Mouse (Mus musculus): ENCODE results near the gene Ung. TPM values are rescaled to one million over a fixed set of nuclear protein-coding genes. Genes with fewer than 3 reads are reported as not detected.
A peak's percentile ranks its signal among the peaks of the same experiment; 100 is the strongest.

Ung gene
- total and polyA plus RNA-seq, 2 experiments: 2.4 to 5.0 TPM

DNA sequence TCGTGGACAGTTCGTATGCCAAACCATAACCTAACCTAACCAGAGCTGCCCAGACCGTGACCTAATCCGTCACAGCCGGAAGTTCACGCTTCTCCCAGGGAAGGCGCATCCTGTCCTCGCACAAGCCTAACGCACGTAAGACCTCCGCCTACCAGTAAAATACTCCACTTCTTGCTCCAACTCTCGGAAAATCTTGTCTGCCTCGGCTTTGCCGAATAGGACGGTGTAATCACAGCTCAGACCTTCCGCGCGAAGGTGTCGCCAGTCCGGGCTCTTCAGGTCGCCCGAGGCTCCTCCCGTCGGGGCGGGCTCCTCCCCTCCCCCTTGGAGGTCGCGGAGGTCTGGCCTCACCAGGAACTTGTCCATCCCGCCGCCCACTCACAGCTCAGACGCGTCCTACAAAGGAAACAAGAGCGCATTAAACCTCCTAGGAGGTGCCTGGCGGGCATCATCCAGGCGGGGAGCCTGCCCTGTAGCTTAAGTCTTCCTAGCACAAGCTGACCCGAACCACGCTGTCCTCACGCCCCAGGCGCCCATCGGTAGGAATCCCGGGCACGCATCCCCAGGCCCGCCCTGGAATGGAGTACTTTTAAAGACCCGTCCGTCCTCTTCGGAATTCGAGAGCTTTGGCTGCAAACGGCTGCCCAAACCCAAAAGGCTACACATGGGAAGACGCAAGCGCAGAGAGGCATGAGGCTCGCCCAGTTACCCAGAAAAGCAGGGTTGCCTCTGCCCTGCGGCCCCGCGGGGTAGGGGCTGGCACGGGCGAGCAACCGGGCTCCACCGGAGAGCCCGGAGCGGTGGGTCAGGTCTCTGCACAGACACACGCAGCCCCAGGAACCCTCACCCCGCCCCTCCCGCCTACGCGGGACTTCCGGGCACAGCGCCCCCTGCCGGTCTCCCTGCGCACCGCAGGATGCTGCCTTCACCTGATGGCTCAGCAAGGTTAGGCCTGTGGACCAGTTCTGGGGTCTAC lies 2.5 kb upstream of the Ung start, which contains the start of gene Alkbh2:
TSS of gene Alkbh2 (minus strand) at position 845 of the 976 bp plus-strand sequence.
- WGBS: 2% methylated on average over 69 of the region's 69 CpGs
- peak; percentile 75 for DNase-seq (ENCODE audit: extremely low read depth, low read depth, low spot score)
- Histone ChIP-seq H3K4me3 (ENCODE audit: insufficient read depth, low read depth, low read length) (peak within 1 kb of the TSS; percentile 68), H3K36me3 (ENCODE audit: control insufficient read depth, insufficient read depth, low read length) (peaks cover 2% of the 10 kb centered on the region; the same call in 1 of the 2 replicates), H3K79me2 (ENCODE audit: control insufficient read depth, insufficient read depth, low read length) (no peaks in the 10 kb centered on the region), H3K4me1 (ENCODE audit: control insufficient read depth, insufficient read depth, low read length) (peaks cover 5% of the 10 kb centered on the region), H3K27ac (replicated peaks; ENCODE audit: insufficient read depth, low read depth, low read length) (peak within 1 kb of the TSS; percentile 72), H3K9ac (ENCODE audit: low read depth, low read length) (peak within 1 kb of the TSS; percentile 71), H3K27me3 (ENCODE audit: control insufficient read depth, insufficient read depth, low read length) (no peaks in the 10 kb centered on the region)
- TF ChIP-seq POLR2A (IDR thresholded peaks at IDR 0.05; ENCODE audit: extremely low read depth, insufficient read depth, low read length) (0 out of 2 replicates have a peak, but pooled peaks have one; percentile 30), CTCF (IDR thresholded peaks at IDR 0.05; ENCODE audit: low read depth, low read length) (peak; percentile 92)

GRCm38 (mm10) chr5:114129550-114130210 lies 506 bp upstream of the Ung start:
- Histone ChIP-seq H3K79me2 (ENCODE audit: control insufficient read depth, insufficient read depth, low read length) (no peaks in the 10 kb centered on the region), H3K27ac (replicated peaks; ENCODE audit: insufficient read depth, low read depth, low read length) (no peak overlapping the region), H3K27me3 (ENCODE audit: control insufficient read depth, insufficient read depth, low read length) (no peaks in the 10 kb centered on the region), H3K36me3 (ENCODE audit: control insufficient read depth, insufficient read depth, low read length) (no peaks in the 10 kb centered on the region), H3K4me1 (ENCODE audit: control insufficient read depth, insufficient read depth, low read length) (peaks cover 15% of the 10 kb centered on the region), H3K4me3 (ENCODE audit: insufficient read depth, low read depth, low read length) (no peak overlapping the region), H3K9ac (ENCODE audit: low read depth, low read length) (no peak overlapping the region)
- WGBS: 81% methylated on average over 15 of the region's 15 CpGs
- DNase-seq (ENCODE audit: extremely low read depth, low read depth, low spot score): no peak
- no peak for TF ChIP-seq CTCF (IDR thresholded peaks at IDR 0.05; ENCODE audit: low read depth, low read length)
- TF ChIP-seq POLR2A (IDR thresholded peaks at IDR 0.05; ENCODE audit: extremely low read depth, insufficient read depth, low read length): no peak

GRCm38 (mm10) chr5:114130698-114131520 lies 723 bp downstream of the Ung start:
- TF ChIP-seq CTCF (IDR thresholded peaks at IDR 0.05; ENCODE audit: low read depth, low read length) (no peak), POLR2A (IDR thresholded peaks at IDR 0.05; ENCODE audit: extremely low read depth, insufficient read depth, low read length) (0 out of 2 replicates have a peak, but pooled peaks have one; percentile 27)
- under 1% methylated on average over 87 of the region's 87 CpGs for WGBS
- peak overlapping the region; percentile 69 for H3K4me3 ChIP-seq (ENCODE audit: insufficient read depth, low read depth, low read length)

DNA sequence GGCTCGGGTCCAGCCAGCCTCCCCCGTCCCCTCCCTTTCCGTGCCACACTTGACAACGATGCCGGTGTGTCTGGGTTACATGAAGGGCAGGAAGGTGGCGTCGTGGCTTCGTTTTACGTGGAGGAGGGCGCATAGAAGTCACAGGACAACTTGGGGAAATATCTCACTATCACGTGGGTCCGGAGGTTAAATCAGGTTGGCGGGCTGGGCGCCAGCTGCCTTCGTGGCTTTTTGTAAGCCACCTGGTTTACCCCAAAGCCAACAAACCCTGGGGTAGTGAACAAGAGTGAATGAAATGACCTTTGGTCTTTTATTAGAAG lies 1.3 kb downstream of the Ung start:
- no peaks in the 10 kb centered on the region for H3K36me3 ChIP-seq (ENCODE audit: control insufficient read depth, insufficient read depth, low read length)
- H3K27me3 ChIP-seq (ENCODE audit: control insufficient read depth, insufficient read depth, low read length): no peaks in the 10 kb centered on the region
- H3K4me1 ChIP-seq (ENCODE audit: control insufficient read depth, insufficient read depth, low read length): peaks cover 15% of the 10 kb centered on the region
- DNase-seq (ENCODE audit: extremely low read depth, low read depth, low spot score): peak; percentile 95
- TF ChIP-seq CTCF (IDR thresholded peaks at IDR 0.05; ENCODE audit: low read depth, low read length): no peak
- 0 out of 2 replicates have a peak, but pooled peaks have one; percentile 20 for TF ChIP-seq POLR2A (IDR thresholded peaks at IDR 0.05; ENCODE audit: extremely low read depth, insufficient read depth, low read length)
- peak overlapping the region; percentile 93 for H3K27ac ChIP-seq (replicated peaks; ENCODE audit: insufficient read depth, low read depth, low read length)
- H3K4me3 ChIP-seq (ENCODE audit: insufficient read depth, low read depth, low read length): peak overlapping the region; percentile 69
- peak overlapping the region; percentile 86 for H3K9ac ChIP-seq (ENCODE audit: low read depth, low read length)
- no peaks in the 10 kb centered on the region for H3K79me2 ChIP-seq (ENCODE audit: control insufficient read depth, insufficient read depth, low read length)
- WGBS: under 1% methylated on average over 15 of the region's 15 CpGs

More at GRCm38 (mm10) chr5:114130698-114131520, 723 bp downstream of the Ung start:
- H3K9ac ChIP-seq (ENCODE audit: low read depth, low read length): peak overlapping the region; percentile 86
- no peaks in the 10 kb centered on the region for H3K27me3 ChIP-seq (ENCODE audit: control insufficient read depth, insufficient read depth, low read length)
- H3K27ac ChIP-seq (replicated peaks; ENCODE audit: insufficient read depth, low read depth, low read length): peak overlapping the region; percentile 93
- peaks cover 15% of the 10 kb centered on the region for H3K4me1 ChIP-seq (ENCODE audit: control insufficient read depth, insufficient read depth, low read length)
- H3K79me2 ChIP-seq (ENCODE audit: control insufficient read depth, insufficient read depth, low read length): no peaks in the 10 kb centered on the region
- no peaks in the 10 kb centered on the region for H3K36me3 ChIP-seq (ENCODE audit: control insufficient read depth, insufficient read depth, low read length)
- peak; percentile 77 for DNase-seq (ENCODE audit: extremely low read depth, low read depth, low spot score)

GRCm38 (mm10) chr5:114132841-114133240 lies 2.7 kb downstream of the Ung start:
- TF ChIP-seq CTCF (IDR thresholded peaks at IDR 0.05; ENCODE audit: low read depth, low read length) (no peak), POLR2A (IDR thresholded peaks at IDR 0.05; ENCODE audit: extremely low read depth, insufficient read depth, low read length) (no peak)
- 46% methylated on average over 6 of the region's 6 CpGs for WGBS
- Histone ChIP-seq H3K36me3 (ENCODE audit: control insufficient read depth, insufficient read depth, low read length) (no peaks in the 10 kb centered on the region), H3K4me1 (ENCODE audit: control insufficient read depth, insufficient read depth, low read length) (peaks cover 15% of the 10 kb centered on the region), H3K4me3 (ENCODE audit: insufficient read depth, low read depth, low read length) (no peak overlapping the region), H3K9ac (ENCODE audit: low read depth, low read length) (peak overlapping the region; percentile 6; the same call in 1 of the 2 replicates), H3K27me3 (ENCODE audit: control insufficient read depth, insufficient read depth, low read length) (no peaks in the 10 kb centered on the region), H3K27ac (replicated peaks; ENCODE audit: insufficient read depth, low read depth, low read length) (peak overlapping the region; percentile 84), H3K79me2 (ENCODE audit: control insufficient read depth, insufficient read depth, low read length) (no peaks in the 10 kb centered on the region)
- DNase-seq (ENCODE audit: extremely low read depth, low read depth, low spot score): peak; percentile 94

All from liver, adult 2 months (tissue).